Mouse (Mus musculus) forebrain, embryonic 13.5 days (tissue): ENCODE results near the gene Gga3. TPM values are rescaled to one million over a fixed set of nuclear protein-coding genes. Genes with fewer than 3 reads are reported as not detected.

ENCODE experiments used
- ATAC-seq: fragments of 200-750 bp; cut with Nextera tagmentation; 2 replicates; pipeline ENCODE4 v1.8.0; 2017
- H3K27ac ChIP-seq: fragments of 300-500 bp; sonication (generic); 2 replicates; pipeline ENCODE4 v1.5.1; 2015; ENCODE audit warnings: inconsistent platforms, mild to moderate bottlenecking, moderate library complexity
- H3K27me3 ChIP-seq: fragments of 300-500 bp; sonication (generic); 2 replicates; pipeline ENCODE4 v1.6.1; 2015; ENCODE audit warnings: mild to moderate bottlenecking, inconsistent platforms
- H3K36me3 ChIP-seq: fragments of 300-500 bp; sonication (generic); 2 replicates; pipeline ENCODE4 v1.6.1; 2015; ENCODE audit warnings: mild to moderate bottlenecking, inconsistent platforms; ENCODE audit not compliant: poor library complexity, severe bottlenecking
- H3K4me1 ChIP-seq: fragments of 300-500 bp; sonication (generic); 2 replicates; pipeline ENCODE4 v1.6.1; 2015; ENCODE audit warnings: inconsistent platforms
- H3K4me2 ChIP-seq: fragments of 300-500 bp; sonication (generic); 2 replicates; pipeline ENCODE4 v1.6.1; 2015; ENCODE audit warnings: inconsistent platforms, mild to moderate bottlenecking, moderate library complexity
- H3K4me3 ChIP-seq: fragments of 300-500 bp; sonication (generic); 2 replicates; pipeline ENCODE4 v1.5.1; 2015; ENCODE audit warnings: mild to moderate bottlenecking, inconsistent platforms
- H3K9ac ChIP-seq: fragments of 300-500 bp; sonication (generic); 2 replicates; pipeline ENCODE4 v1.6.1; 2015; ENCODE audit warnings: mild to moderate bottlenecking, inconsistent platforms
- H3K9me3 ChIP-seq: fragments of 300-500 bp; sonication (generic); replicated peaks from 2 replicates; pipeline ENCODE4 v1.6.1; 2016; ENCODE audit warnings: inconsistent platforms
- WGBS: fragments of 180-500 bp; shearing (Covaris S2); methylation state at CpG from one replicate; pipeline ENCODE4 v1.1.7; 2015; 5-methylcytosine and 5-hydroxymethylcytosine counted together
- polyA plus RNA-seq: library from polyadenylated mRNA; unstranded; fragments of >200 nt; fragmentation: Nextera tagmentation; extraction: Ambion mirVana; gene quantifications from 2 replicates; pipeline ENCODE4 v1.2.1, GENCODE M21; 2015

Gga3 gene
- polyA plus RNA-seq, 1 experiment from 2014 or later: 23.6 TPM

- no peak overlapping the region for H3K4me3 ChIP-seq
- H3K9me3 ChIP-seq: no peaks in the 10 kb centered on the region
- no peak overlapping the region for H3K27ac ChIP-seq
- no peak for ATAC-seq
- no peaks in the 10 kb centered on the region for H3K27me3 ChIP-seq
- H3K4me2 ChIP-seq: no peak overlapping the region
- WGBS: 86% methylated on average over 13 of the region's 13 CpGs
- H3K4me1 ChIP-seq: peaks cover 13% of the 10 kb centered on the region
- H3K9ac ChIP-seq: no peak overlapping the region
- H3K36me3 ChIP-seq: no peaks in the 10 kb centered on the region
These were observed 26.1 kb upstream of the Gga3 start for GRCm38 (mm10) chr11:115629734-115630531.

GRCm38 (mm10) chr11:115628465-115629101, 24.7 kb upstream of the Gga3 start:
- Histone ChIP-seq H3K4me1 (peaks cover 13% of the 10 kb centered on the region), H3K4me3 (peak overlapping the region; percentile 69), H3K4me2 (peak overlapping the region; percentile 95), H3K27me3 (no peaks in the 10 kb centered on the region), H3K9me3 (no peaks in the 10 kb centered on the region), H3K9ac (peak overlapping the region; percentile 45; the same call in 1 of the 2 replicates), H3K27ac (no peak overlapping the region), H3K36me3 (no peaks in the 10 kb centered on the region)
- no peak; the same call in 1 of the 2 replicates for ATAC-seq
- 57% methylated on average over 13 of the region's 13 CpGs for WGBS

- Histone ChIP-seq H3K4me2 (peak within 1 kb of the TSS; percentile 95), H3K36me3 (peaks cover 3% of the 10 kb centered on the region), H3K9me3 (no peaks in the 10 kb centered on the region), H3K27ac (no peak within 1 kb of the TSS), H3K4me1 (peaks cover 13% of the 10 kb centered on the region), H3K9ac (peak within 1 kb of the TSS; percentile 76), H3K4me3 (peak within 1 kb of the TSS; percentile 69), H3K27me3 (no peaks in the 10 kb centered on the region)
- ATAC-seq: peak; percentile 100
- under 1% methylated on average over 47 of the region's 47 CpGs for WGBS
These were observed 24.0 kb upstream of the Gga3 start, which contains the start of gene Slc25a19 for GRCm38 (mm10) chr11:115627705-115628464. TSS of gene Slc25a19 (minus strand) at chr11:115628295.

GRCm38 (mm10) chr11:115626824-115627616, 23.2 kb upstream of the Gga3 start:
- ATAC-seq: no peak
- H3K27me3 ChIP-seq: no peaks in the 10 kb centered on the region
- peaks cover 11% of the 10 kb centered on the region for H3K36me3 ChIP-seq
- peak overlapping the region; percentile 69 for H3K4me3 ChIP-seq
- H3K9me3 ChIP-seq: no peaks in the 10 kb centered on the region
- H3K4me1 ChIP-seq: peaks cover 13% of the 10 kb centered on the region
- H3K27ac ChIP-seq: no peak overlapping the region
- WGBS: 56% methylated on average over 11 of the region's 11 CpGs
- peak overlapping the region; percentile 95 for H3K4me2 ChIP-seq
- H3K9ac ChIP-seq: peak overlapping the region; percentile 76

GRCm38 (mm10) chr11:115625877-115626276, 22.0 kb upstream of the Gga3 start:
- H3K4me2 ChIP-seq: no peak overlapping the region
- no peak overlapping the region for H3K27ac ChIP-seq
- H3K9me3 ChIP-seq: no peaks in the 10 kb centered on the region
- ATAC-seq: no peak
- H3K27me3 ChIP-seq: no peaks in the 10 kb centered on the region
- H3K4me1 ChIP-seq: peaks cover 13% of the 10 kb centered on the region
- peak overlapping the region; percentile 6; the same call in 1 of the 2 replicates for H3K9ac ChIP-seq
- H3K36me3 ChIP-seq: peaks cover 20% of the 10 kb centered on the region
- H3K4me3 ChIP-seq: no peak overlapping the region
- WGBS: 85% methylated on average over 9 of the region's 9 CpGs

GRCm38 (mm10) chr11:115623487-115624070, 19.7 kb upstream of the Gga3 start:
- Histone ChIP-seq H3K9ac (no peak overlapping the region), H3K4me3 (no peak overlapping the region), H3K4me1 (peaks cover 12% of the 10 kb centered on the region), H3K27me3 (no peaks in the 10 kb centered on the region), H3K9me3 (no peaks in the 10 kb centered on the region), H3K4me2 (no peak overlapping the region), H3K36me3 (peaks cover 42% of the 10 kb centered on the region), H3K27ac (no peak overlapping the region)
- no peak for ATAC-seq
- 79% methylated on average over 9 of the region's 9 CpGs for WGBS

- H3K4me2 ChIP-seq: no peak overlapping the region
- peaks cover 65% of the 10 kb centered on the region for H3K36me3 ChIP-seq
- 93% methylated on average over 7 of the region's 7 CpGs for WGBS
These were observed 16.1 kb upstream of the Gga3 start for GRCm38 (mm10) chr11:115619949-115620348.

GRCm38 (mm10) chr11:115618732-115619516, 15.1 kb upstream of the Gga3 start:
- Histone ChIP-seq H3K4me1 (peaks cover under 1% of the 10 kb centered on the region; the same call in 1 of the 2 replicates), H3K36me3 (peaks cover 71% of the 10 kb centered on the region), H3K4me2 (no peak overlapping the region), H3K9ac (0 out of 2 replicates have a peak overlapping the region, but pooled peaks have one; percentile 8), H3K27ac (no peak overlapping the region), H3K27me3 (peaks cover 3% of the 10 kb centered on the region; the same call in 1 of the 2 replicates), H3K9me3 (no peaks in the 10 kb centered on the region), H3K4me3 (no peak overlapping the region)
- ATAC-seq: no peak
- WGBS: 86% methylated on average over 16 of the region's 16 CpGs

More at GRCm38 (mm10) chr11:115619949-115620348, 16.1 kb upstream of the Gga3 start:
- H3K4me1 ChIP-seq: no peaks in the 10 kb centered on the region
- H3K9ac ChIP-seq: no peak overlapping the region
- H3K27ac ChIP-seq: no peak overlapping the region
- ATAC-seq: no peak
- H3K27me3 ChIP-seq: no peaks in the 10 kb centered on the region
- no peak overlapping the region for H3K4me3 ChIP-seq
- H3K9me3 ChIP-seq: no peaks in the 10 kb centered on the region

- peaks cover 3% of the 10 kb centered on the region; the same call in 1 of the 2 replicates for H3K27me3 ChIP-seq
- no peak overlapping the region for H3K4me3 ChIP-seq
- peaks cover 10% of the 10 kb centered on the region for H3K4me1 ChIP-seq
- no peak overlapping the region for H3K9ac ChIP-seq
- peaks cover 70% of the 10 kb centered on the region for H3K36me3 ChIP-seq
- no peak for ATAC-seq
- no peak overlapping the region for H3K4me2 ChIP-seq
- 91% methylated on average over 2 of the region's 2 CpGs for WGBS
- no peak overlapping the region for H3K27ac ChIP-seq
- H3K9me3 ChIP-seq: no peaks in the 10 kb centered on the region
These were observed 14.2 kb upstream of the Gga3 start for GRCm38 (mm10) chr11:115618001-115618400.

- peaks cover 17% of the 10 kb centered on the region for H3K4me1 ChIP-seq
- no peak overlapping the region for H3K4me2 ChIP-seq
- no peak overlapping the region for H3K9ac ChIP-seq
- H3K9me3 ChIP-seq: no peaks in the 10 kb centered on the region
- H3K27ac ChIP-seq: no peak overlapping the region
- H3K36me3 ChIP-seq: peaks cover 59% of the 10 kb centered on the region
- no peak for ATAC-seq
- 78% methylated on average over 6 of the region's 6 CpGs for WGBS
- H3K27me3 ChIP-seq: peaks cover 3% of the 10 kb centered on the region; the same call in 1 of the 2 replicates
- no peak overlapping the region for H3K4me3 ChIP-seq
These were observed 13.0 kb upstream of the Gga3 start for GRCm38 (mm10) chr11:115616893-115617292.
